Mouse (Mus musculus) megakaryocyte, adult 5-6 weeks (primary cell): ENCODE results near the gene Cyth2. TPM values are rescaled to one million over a fixed set of nuclear protein-coding genes. Genes with fewer than 3 reads are reported as not detected.

Experiments
- ATAC-seq: 2 replicates; pipeline ENCODE4 v1.8.0; 2016; ENCODE audit warnings: mild to moderate bottlenecking, inconsistent platforms; ENCODE audit not compliant: poor library complexity, severe bottlenecking
- total RNA-seq, 2 experiments: library from RNA; stranded (forward) in 1 of 2; stranded (reverse) in 1 of 2; fragments of 153-499, 151-499 nt in 1 of 2; fragments of 221-1000, 200-1000 nt in 1 of 2; gene quantifications; 2 replicates each; pipeline versions ENCODE4 v1.2.3 to v1.2.4; 2015 to 2017

The Cyth2 gene
- total RNA-seq, 2 experiments from 2014 or later: 28.1 to 41.4 TPM

- no peak for ATAC-seq
Observed at GRCm38 (mm10) chr7:45786661-45787413, 27.5 kb downstream of the Cyth2 start.

- ATAC-seq: no peak
Observed at GRCm38 (mm10) chr7:45786136-45786578, 28.2 kb downstream of the Cyth2 start.

GRCm38 (mm10) chr7:45785388-45786135 is 28.8 kb downstream of the Cyth2 start:
- no peak for ATAC-seq

DNA sequence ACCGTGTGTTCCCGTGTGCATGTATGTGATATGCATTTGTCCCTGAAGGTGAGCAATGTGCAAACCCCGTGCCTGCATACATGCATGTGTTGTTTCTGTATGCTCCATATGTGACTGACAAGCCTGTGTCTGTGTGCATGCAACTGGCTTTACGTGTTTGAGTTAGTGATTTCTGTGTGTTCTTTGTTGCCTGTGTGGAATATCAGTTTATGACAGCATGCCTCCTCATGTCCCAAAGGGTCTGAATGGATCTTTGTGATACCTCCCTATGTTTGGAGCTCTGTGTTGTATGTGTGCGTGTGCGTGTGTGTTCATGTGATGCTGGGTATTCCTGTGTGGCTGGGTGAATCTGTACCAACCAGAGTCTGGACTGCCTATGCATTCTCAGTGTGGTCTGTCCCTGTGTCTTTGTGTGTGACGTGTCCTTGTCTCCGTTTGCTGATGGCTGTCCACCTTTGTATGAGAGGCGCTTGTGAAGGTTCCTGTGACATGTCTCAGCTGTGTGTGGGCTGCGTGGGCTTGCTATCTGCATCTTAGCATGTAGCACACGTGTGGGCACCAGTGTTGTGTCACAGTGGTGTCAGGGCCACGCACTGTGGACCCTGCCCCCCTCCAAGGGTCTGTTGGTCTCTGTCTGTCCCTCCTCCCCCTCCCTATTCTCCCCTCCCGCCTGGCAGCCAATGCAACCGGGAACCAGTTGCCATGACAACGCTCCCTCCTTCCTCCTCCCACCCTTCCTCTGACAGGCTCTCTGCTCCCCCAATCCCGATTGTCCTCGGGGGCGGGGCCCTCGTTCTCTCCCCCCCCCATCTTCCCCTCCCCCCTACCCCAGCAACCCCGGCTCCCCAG is 29.6 kb downstream of the Cyth2 start, which contains the start of gene Sult2b1:
Gene Sult2b1, minus strand, starts transcription at position 146 of the 849 bp plus-strand sequence.
- no peak for ATAC-seq

- ATAC-seq: peak; percentile 55
Observed at GRCm38 (mm10) chr7:45783511-45784091, 30.8 kb downstream of the Cyth2 start, which contains the start of gene Lmtk3. TSS of gene Lmtk3 (plus strand) at chr7:45783738.

DNA sequence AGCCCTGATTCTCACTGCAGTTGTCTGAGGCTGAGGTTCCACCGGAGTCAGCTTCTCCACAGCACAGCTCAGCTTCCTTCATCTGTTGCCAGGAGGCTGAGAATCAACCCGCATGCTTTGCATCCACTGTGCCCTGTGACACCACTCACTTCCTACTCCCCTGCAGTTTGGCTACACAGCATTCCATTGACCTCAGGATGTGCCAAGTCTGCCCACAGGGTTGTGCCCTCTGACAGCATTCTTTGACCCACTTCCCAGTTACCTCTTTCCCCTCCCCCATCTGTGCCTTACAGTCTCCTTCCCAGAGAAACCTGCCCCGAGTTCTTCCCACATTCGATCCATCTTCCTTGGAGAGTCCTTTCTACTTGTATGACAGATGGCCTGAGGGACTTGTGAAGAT is 32.1 kb downstream of the Cyth2 start:
- ATAC-seq: no peak

DNA sequence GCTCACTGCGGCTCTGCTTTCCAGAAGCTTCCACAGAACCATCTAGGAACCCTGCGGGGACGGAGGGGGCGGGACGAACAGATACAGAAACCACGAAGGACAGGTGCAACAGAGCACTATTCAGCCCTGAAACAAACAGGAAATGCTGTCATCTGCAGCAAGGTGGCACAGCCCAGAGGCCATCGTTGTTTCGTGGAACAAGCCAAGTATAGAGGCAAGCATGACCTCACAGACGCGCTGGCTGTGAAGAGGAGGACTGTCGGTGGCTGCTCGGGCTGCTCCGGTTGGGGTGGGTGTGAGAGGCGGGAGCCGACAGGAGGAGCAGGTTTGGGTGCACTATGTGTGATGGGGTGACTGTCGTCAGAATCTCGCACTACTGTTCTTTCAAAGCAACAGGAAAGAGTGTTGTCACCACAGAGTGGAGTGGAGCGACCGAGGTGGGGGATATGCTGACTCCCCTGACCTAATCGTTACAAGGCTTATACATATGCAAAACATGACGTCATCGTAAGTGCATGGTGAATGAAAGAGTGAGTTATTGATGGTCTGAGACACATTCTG is 35.2 kb downstream of the Cyth2 start:
- peak; percentile 66 for ATAC-seq

- ATAC-seq: no peak
Observed at GRCm38 (mm10) chr7:45775237-45775636, 39.1 kb downstream of the Cyth2 start.

GRCm38 (mm10) chr7:45771101-45771500 is 43.3 kb downstream of the Cyth2 start:
- ATAC-seq: peak; percentile 56

GRCm38 (mm10) chr7:45770427-45771082 is 43.8 kb downstream of the Cyth2 start:
- no peak for ATAC-seq

GRCm38 (mm10) chr7:45767500-45767899 is 46.9 kb downstream of the Cyth2 start:
- no peak for ATAC-seq

DNA sequence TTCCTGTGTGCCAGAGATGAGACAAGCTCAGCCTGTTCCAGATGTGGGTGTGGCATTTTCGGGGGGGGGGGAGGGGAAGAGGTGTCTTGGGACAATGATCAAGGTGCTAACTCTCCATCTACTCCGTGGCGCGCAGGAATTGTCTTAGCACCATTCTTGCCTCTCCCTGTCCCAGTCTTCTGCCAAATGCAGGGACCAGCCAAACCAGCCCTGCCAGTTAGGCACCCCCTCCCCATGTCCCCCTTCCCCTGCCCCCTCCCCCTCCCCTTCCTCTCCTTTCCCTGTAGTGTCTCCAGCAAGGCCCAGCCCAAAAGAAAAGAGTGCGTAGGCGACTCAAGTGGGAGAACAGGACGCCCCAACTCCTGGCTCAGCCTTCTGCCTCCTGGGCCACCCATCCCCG is 47.6 kb downstream of the Cyth2 start:
- no peak for ATAC-seq

- no peak for ATAC-seq
Observed at GRCm38 (mm10) chr7:45765995-45766394, 48.4 kb downstream of the Cyth2 start.

GRCm38 (mm10) chr7:45760151-45760550 is 54.2 kb downstream of the Cyth2 start:
- no peak for ATAC-seq

- no peak for ATAC-seq
Observed at GRCm38 (mm10) chr7:45759400-45759799, 55.0 kb downstream of the Cyth2 start.

Other genes with a start within 250 kb of the Cyth2 start
- gene Bcat2, start 244.4 kb downstream of the Cyth2 start, total RNA-seq (2015): 24.6 and 26.6 TPM in 2 replicates
- 16.7 and 24.1 TPM in 2 replicates for gene Bcat2, start 244.4 kb downstream of the Cyth2 start, total RNA-seq (2017)
- gene Fgf21, start 199.1 kb downstream of the Cyth2 start, total RNA-seq (2015): not detected in 2 replicates
- gene Fgf21, start 199.1 kb downstream of the Cyth2 start, total RNA-seq (2017): not detected in 2 replicates
- gene Fut1, start 197.3 kb downstream of the Cyth2 start, total RNA-seq (2015): not detected in 2 replicates
- not detected in 2 replicates for gene Fut1, start 197.3 kb downstream of the Cyth2 start, total RNA-seq (2017)
- not detected in 2 replicates for gene Izumo1, start 192.8 kb downstream of the Cyth2 start, total RNA-seq (2015)
- 0.22 TPM in 1 of 2 replicates, not detected in the other for gene Izumo1, start 192.8 kb downstream of the Cyth2 start, total RNA-seq (2017)
- 0.20 TPM in 1 of 2 replicates, not detected in the other for gene Rasip1, start 187.1 kb downstream of the Cyth2 start, total RNA-seq (2015)
- gene Rasip1, start 187.1 kb downstream of the Cyth2 start, total RNA-seq (2017): 0.29 TPM in 1 of 2 replicates, not detected in the other
- gene Mamstr, start 174.6 kb downstream of the Cyth2 start, total RNA-seq (2015): not detected in 2 replicates
- gene Mamstr, start 174.6 kb downstream of the Cyth2 start, total RNA-seq (2017): 0.53 TPM in 1 of 2 replicates, not detected in the other
- not detected in 2 replicates for gene Fut2, start 148.2 kb downstream of the Cyth2 start, total RNA-seq (2015)
- gene Fut2, start 148.2 kb downstream of the Cyth2 start, total RNA-seq (2017): not detected in 2 replicates
- not detected in 2 replicates for gene Ntn5, start 130.6 kb downstream of the Cyth2 start, total RNA-seq (2015)
- gene Ntn5, start 130.6 kb downstream of the Cyth2 start, total RNA-seq (2017): not detected in 2 replicates
- gene Sec1, start 120.2 kb downstream of the Cyth2 start, total RNA-seq (2015): not detected in 2 replicates
- gene Sec1, start 120.2 kb downstream of the Cyth2 start, total RNA-seq (2017): not detected in 2 replicates
- not detected in 2 replicates for gene Car11, start 114.7 kb downstream of the Cyth2 start, total RNA-seq (2015)
- not detected in 2 replicates for gene Car11, start 114.7 kb downstream of the Cyth2 start, total RNA-seq (2017)
- 3.3 and 4.1 TPM in 2 replicates for gene Dbp, start 109.5 kb downstream of the Cyth2 start, total RNA-seq (2015)
- 3.9 and 5.9 TPM in 2 replicates for gene Dbp, start 109.5 kb downstream of the Cyth2 start, total RNA-seq (2017)
- gene Rpl18, start 99.1 kb downstream of the Cyth2 start, total RNA-seq (2015): 1,249 and 1,272 TPM in 2 replicates
- gene Rpl18, start 99.1 kb downstream of the Cyth2 start, total RNA-seq (2017): 1,058 and 1,261 TPM in 2 replicates
- gene Sphk2, start 96.6 kb downstream of the Cyth2 start, total RNA-seq (2015): 14.6 and 21.2 TPM in 2 replicates
- 13.7 and 15.7 TPM in 2 replicates for gene Sphk2, start 96.6 kb downstream of the Cyth2 start, total RNA-seq (2017)
- gene Fam83e, start 93.4 kb downstream of the Cyth2 start, total RNA-seq (2015): 0.18 and 0.29 TPM in 2 replicates
- gene Fam83e, start 93.4 kb downstream of the Cyth2 start, total RNA-seq (2017): 0.12 and 0.22 TPM in 2 replicates
- gene Spaca4, start 88.8 kb downstream of the Cyth2 start, total RNA-seq (2015): not detected in 2 replicates
- not detected in 2 replicates for gene Spaca4, start 88.8 kb downstream of the Cyth2 start, total RNA-seq (2017)
- 0.09 TPM in 1 of 2 replicates, not detected in the other for gene Lmtk3, start 30.8 kb downstream of the Cyth2 start, total RNA-seq (2015)
- not detected in 2 replicates for gene Lmtk3, start 30.8 kb downstream of the Cyth2 start, total RNA-seq (2017)
- not detected in 2 replicates for gene Sult2b1, start 29.9 kb downstream of the Cyth2 start, total RNA-seq (2015)
- not detected in 2 replicates for gene Sult2b1, start 29.9 kb downstream of the Cyth2 start, total RNA-seq (2017)
- gene Kcnj14, start 10.2 kb upstream of the Cyth2 start, total RNA-seq (2015): not detected in 2 replicates
- 0.16 TPM in 1 of 2 replicates, not detected in the other for gene Kcnj14, start 10.2 kb upstream of the Cyth2 start, total RNA-seq (2017)
- 3.5 and 6.5 TPM in 2 replicates for gene Grwd1, start 16.4 kb upstream of the Cyth2 start, total RNA-seq (2015)
- gene Grwd1, start 16.4 kb upstream of the Cyth2 start, total RNA-seq (2017): 2.6 and 3.9 TPM in 2 replicates
- gene Kdelr1, start 58.2 kb upstream of the Cyth2 start, total RNA-seq (2015): 144 and 148 TPM in 2 replicates
- gene Kdelr1, start 58.2 kb upstream of the Cyth2 start, total RNA-seq (2017): 70.0 and 72.5 TPM in 2 replicates
- 0.14 and 0.16 TPM in 2 replicates for gene Grin2d, start 63.8 kb upstream of the Cyth2 start, total RNA-seq (2015)
- gene Grin2d, start 63.8 kb upstream of the Cyth2 start, total RNA-seq (2017): 0.04 and 0.07 TPM in 2 replicates
- gene Syngr4, start 82.1 kb upstream of the Cyth2 start, total RNA-seq (2015): 1.2 and 1.4 TPM in 2 replicates
- gene Syngr4, start 82.1 kb upstream of the Cyth2 start, total RNA-seq (2017): not detected in 2 replicates
- 1.9 and 8.0 TPM in 2 replicates for gene Tmem143, start 82.4 kb upstream of the Cyth2 start, total RNA-seq (2015)
- 5.8 TPM in 2 replicates for gene Tmem143, start 82.4 kb upstream of the Cyth2 start, total RNA-seq (2017)
- gene Emp3, start 106.8 kb upstream of the Cyth2 start, total RNA-seq (2015): 661 and 761 TPM in 2 replicates
- 564 and 565 TPM in 2 replicates for gene Emp3, start 106.8 kb upstream of the Cyth2 start, total RNA-seq (2017)
- 0.84 and 3.3 TPM in 2 replicates for gene Ccdc114, start 109.5 kb upstream of the Cyth2 start, total RNA-seq (2015)
- 3.2 and 3.4 TPM in 2 replicates for gene Ccdc114, start 109.5 kb upstream of the Cyth2 start, total RNA-seq (2017)
- gene Abcc6, start 215.7 kb upstream of the Cyth2 start, total RNA-seq (2015): not detected in 2 replicates
- gene Abcc6, start 215.7 kb upstream of the Cyth2 start, total RNA-seq (2017): not detected in 2 replicates
- gene Nomo1, start 219.1 kb upstream of the Cyth2 start, total RNA-seq (2015): 11.9 and 12.5 TPM in 2 replicates
- gene Nomo1, start 219.1 kb upstream of the Cyth2 start, total RNA-seq (2017): 15.4 and 16.9 TPM in 2 replicates